Mouse (Mus musculus): ENCODE data around the gene Gpr146. TPM values are rescaled to one million over a fixed set of nuclear protein-coding genes. Genes with fewer than 3 reads are reported as not detected.

Gpr146 gene
- polyA plus RNA-seq (2017; shearing (Covaris generic)): 9.7 TPM

GRCm38 (mm10) chr5:139377468-139378270 is at the start of gene Gpr146:
TSS of gene Gpr146 (plus strand) at chr5:139377697.

DNA sequence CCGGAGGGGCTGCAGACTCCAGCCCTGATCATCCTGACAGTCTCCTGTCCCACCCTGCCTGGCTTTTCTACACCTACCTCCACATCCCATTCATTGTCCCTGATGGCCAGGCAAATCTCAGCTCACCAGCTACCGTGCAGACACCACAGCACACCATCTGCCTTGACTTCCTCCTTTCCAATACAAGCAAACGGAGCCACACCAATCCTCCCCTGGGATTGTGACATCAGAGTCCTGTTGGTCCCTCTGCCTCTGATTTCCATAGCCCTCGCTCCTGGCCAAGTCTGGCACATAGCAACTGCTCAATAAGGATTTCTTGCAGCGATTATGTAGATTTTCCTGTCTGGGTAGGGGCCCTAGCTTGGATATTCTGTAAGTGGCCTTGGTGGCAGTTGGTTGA is 26.4 kb upstream of the Gpr146 start, which contains the start of gene Cox19:
Gene Cox19, minus strand, starts transcription at position 285 of the 400 bp plus-strand sequence.

GRCm38 (mm10) chr5:139352317-139352716 is 25.2 kb upstream of the Gpr146 start, which contains the start of gene Cyp2w1:
TSS of gene Cyp2w1 (plus strand) at chr5:139352617.

DNA sequence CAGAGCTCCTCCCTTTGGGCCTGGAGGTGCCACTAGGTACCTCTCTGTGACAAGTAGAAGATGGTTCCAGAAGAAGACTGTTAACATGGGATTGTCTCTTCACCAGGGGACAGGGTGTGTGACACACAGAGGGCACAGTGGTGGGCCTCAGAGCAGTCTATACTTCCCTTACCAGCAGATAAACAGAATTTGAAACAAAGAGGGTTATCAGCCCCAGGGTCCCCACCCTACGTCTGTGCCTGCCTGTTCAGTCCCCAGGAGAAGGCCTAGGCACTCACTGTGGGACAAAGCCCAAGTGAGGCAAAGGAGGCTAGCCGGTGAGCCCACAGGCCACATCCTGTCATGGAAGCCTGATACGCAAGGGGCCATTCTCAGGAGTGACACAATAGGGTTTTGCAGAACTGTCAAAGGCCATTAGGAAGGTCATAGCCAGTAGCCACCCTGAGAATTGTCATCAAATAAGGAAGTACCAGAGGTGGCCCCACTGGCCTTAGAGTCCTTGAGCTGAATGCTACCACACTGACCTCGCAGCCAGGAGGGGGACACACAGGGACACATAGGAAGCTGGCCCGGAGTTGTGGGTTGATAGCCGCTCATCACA is 27.4 kb downstream of the Gpr146 start, which contains the start of gene C130050O18Rik:
Gene C130050O18Rik, plus strand, starts transcription at position 480 of the 601 bp plus-strand sequence.

DNA sequence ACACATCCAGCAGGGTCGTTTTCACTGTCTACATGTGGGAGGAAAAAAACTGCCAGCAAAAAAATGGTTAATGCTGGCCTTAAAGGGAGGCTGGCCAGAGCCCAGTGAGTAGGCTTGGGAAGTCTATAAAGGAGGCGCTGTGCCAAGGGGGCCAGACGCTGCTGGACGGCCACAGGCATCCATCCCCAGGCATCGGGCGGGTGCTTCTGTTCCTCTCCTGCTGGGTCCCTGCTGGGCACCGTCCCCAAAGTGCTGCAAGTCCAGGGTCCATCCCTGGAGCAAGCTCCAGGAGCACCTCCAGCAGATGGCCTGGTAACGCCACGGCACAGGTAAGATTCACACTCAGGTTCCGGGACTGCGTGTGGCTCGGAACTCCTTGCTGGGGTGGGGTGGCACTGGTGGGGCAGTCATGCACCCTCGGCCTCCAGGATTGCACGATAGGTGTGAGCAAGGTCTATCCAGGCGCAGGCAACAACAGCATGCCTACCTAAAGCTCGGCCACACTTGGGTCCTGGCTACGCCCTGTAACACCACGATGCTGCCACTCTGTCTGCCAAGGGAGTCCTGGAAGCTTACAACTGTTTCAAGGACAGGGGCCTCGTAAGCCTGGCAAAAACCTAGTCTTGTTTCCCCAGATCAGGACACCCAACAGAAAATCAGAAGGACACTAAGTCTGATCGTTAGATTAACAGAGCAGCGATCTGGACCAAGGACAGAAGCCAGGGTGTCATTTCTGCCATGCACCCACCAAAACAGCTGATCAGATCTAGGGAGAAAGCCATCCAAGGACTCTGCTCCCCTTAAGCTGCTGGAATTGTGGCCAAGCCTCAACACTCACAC is 45.7 kb downstream of the Gpr146 start, which contains the start of gene Gper1:
Gene Gper1, plus strand, starts transcription at position 126 of the 840 bp plus-strand sequence.

Other genes starting within 250 kb of the Gpr146 start
- gene Prkar1b, start 227.7 kb upstream of the Gpr146 start, polyA plus RNA-seq (2017; shearing (Covaris generic)): 2.1 TPM
- 10.6 TPM for gene Dnaaf5, start 227.5 kb upstream of the Gpr146 start, polyA plus RNA-seq (2017; shearing (Covaris generic))
- 60.8 TPM for gene Sun1, start 177.1 kb upstream of the Gpr146 start, polyA plus RNA-seq (2017; shearing (Covaris generic))
- gene Get4, start 125.4 kb upstream of the Gpr146 start, polyA plus RNA-seq (2017; shearing (Covaris generic)): 10.5 TPM
- 1.7 TPM for gene Adap1, start 52.1 kb upstream of the Gpr146 start, polyA plus RNA-seq (2017; shearing (Covaris generic))
- 49.7 TPM for gene Cox19, start 26.3 kb upstream of the Gpr146 start, polyA plus RNA-seq (2017; shearing (Covaris generic))
- gene Cyp2w1, start 25.1 kb upstream of the Gpr146 start, polyA plus RNA-seq (2017; shearing (Covaris generic)): not detected
- 0.26 TPM for gene C130050O18Rik, start 27.6 kb downstream of the Gpr146 start, polyA plus RNA-seq (2017; shearing (Covaris generic))
- not detected for gene Gper1, start 45.5 kb downstream of the Gpr146 start, polyA plus RNA-seq (2017; shearing (Covaris generic))
- 9.1 TPM for gene 3110082I17Rik, start 82.8 kb downstream of the Gpr146 start, polyA plus RNA-seq (2017; shearing (Covaris generic))
- 19.7 TPM for gene Zfand2a, start 106.9 kb downstream of the Gpr146 start, polyA plus RNA-seq (2017; shearing (Covaris generic))
- gene Uncx, start 165.8 kb downstream of the Gpr146 start, polyA plus RNA-seq (2017; shearing (Covaris generic)): not detected

All from CD4-positive, CD25-positive, alpha-beta regulatory T cell, adult 9 weeks (primary cell).